Mouse (Mus musculus) left cerebral cortex, postnatal 4 days (tissue): ENCODE data around the gene Arntl. TPM values are rescaled to one million over a fixed set of nuclear protein-coding genes. Genes with fewer than 3 reads are reported as not detected.
A peak's percentile ranks its signal among the peaks of the same experiment; 100 is the strongest.

Experiments
- DNase-seq: peaks from one replicate; pipeline ENCODE4 v3.0.0-alpha.2; 2022
- intact Hi-C: fragments of 180-260 bp; cut with DNase I; formaldehyde crosslinking; loops from one replicate; pipeline ENCODE4 v1.15.1; 2025
- total RNA-seq, 2 experiments: library from RNA; stranded (reverse); gene quantifications; 2 replicates each; pipeline ENCODE4 v1.2.3; 2021

The Arntl gene
- total RNA-seq = 10 to 100 TPM; 35.3 to 39.0 TPM

- peak; percentile 97 for DNase-seq
- intact Hi-C loops = loop anchor here (5.0 kb wide), 2 partner anchors 40 to 65 kb away; no protein-coding TSS in a partner anchor
Observed at GRCm38 (mm10) chr7:113206644-113207470, at the start of gene Arntl. Arntl (plus strand) TSS chr7:113207465.

GRCm38 (mm10) chr7:113161077-113161698 is 46.1 kb upstream of the Arntl start:
- DNase-seq = no peak
- intact Hi-C loops = no loop called here

- DNase-seq = no peak
- intact Hi-C loops = no loop called here
Observed at GRCm38 (mm10) chr7:113164719-113165118, 42.5 kb upstream of the Arntl start.

GRCm38 (mm10) chr7:113167092-113167491 is 40.2 kb upstream of the Arntl start:
- intact Hi-C loops = no loop called here
- DNase-seq = peak; percentile 57

GRCm38 (mm10) chr7:113168609-113169008 is 38.7 kb upstream of the Arntl start:
- no peak for DNase-seq

GRCm38 (mm10) chr7:113172425-113172824 is 34.8 kb upstream of the Arntl start:
- intact Hi-C loops = no loop called here
- DNase-seq = no peak

More at GRCm38 (mm10) chr7:113168609-113169008, 38.7 kb upstream of the Arntl start:
- intact Hi-C loops = no loop called here

- no peak for DNase-seq
- intact Hi-C loops = no loop called here
Observed at GRCm38 (mm10) chr7:113175481-113175880, 31.8 kb upstream of the Arntl start.

- intact Hi-C loops = no loop called here
- no peak for DNase-seq
Observed at GRCm38 (mm10) chr7:113178073-113178472, 29.2 kb upstream of the Arntl start.

GRCm38 (mm10) chr7:113183787-113184186 is 23.5 kb upstream of the Arntl start:
- no peak for DNase-seq
- intact Hi-C loops = no loop called here

GRCm38 (mm10) chr7:113185056-113185455 is 22.2 kb upstream of the Arntl start:
- intact Hi-C loops = no loop called here
- DNase-seq = no peak

- intact Hi-C loops = no loop called here
- DNase-seq = no peak
Observed at GRCm38 (mm10) chr7:113186041-113186800, 21.0 kb upstream of the Arntl start.

GRCm38 (mm10) chr7:113188091-113188490 is 19.2 kb upstream of the Arntl start:
- intact Hi-C loops = no loop called here
- DNase-seq = no peak

GRCm38 (mm10) chr7:113188566-113188965 is 18.7 kb upstream of the Arntl start:
- intact Hi-C loops = no loop called here
- no peak for DNase-seq

- intact Hi-C loops = no loop called here
- no peak for DNase-seq
Observed at GRCm38 (mm10) chr7:113191787-113192186, 15.5 kb upstream of the Arntl start.

GRCm38 (mm10) chr7:113192714-113193365 is 14.4 kb upstream of the Arntl start:
- no peak for DNase-seq
- intact Hi-C loops = no loop called here

- intact Hi-C loops = no loop called here
- no peak for DNase-seq
Observed at GRCm38 (mm10) chr7:113193872-113194271, 13.4 kb upstream of the Arntl start.

GRCm38 (mm10) chr7:113195271-113195670 is 12.0 kb upstream of the Arntl start:
- intact Hi-C loops = no loop called here
- no peak for DNase-seq

GRCm38 (mm10) chr7:113196171-113196570 is 11.1 kb upstream of the Arntl start:
- intact Hi-C loops = no loop called here
- no peak for DNase-seq

GRCm38 (mm10) chr7:113197161-113197775 is 10.0 kb upstream of the Arntl start:
- intact Hi-C loops = no loop called here
- DNase-seq = no peak

- no peak for DNase-seq
- intact Hi-C loops = no loop called here
Observed at GRCm38 (mm10) chr7:113201584-113201983, 5.7 kb upstream of the Arntl start.
